Mouse (Mus musculus): ENCODE measurements around the gene Fbxl2. TPM values are rescaled to one million over a fixed set of nuclear protein-coding genes. Genes with fewer than 3 reads are reported as not detected.
"Not testable (repeated sequence)": the region's sequence is repeated elsewhere in the genome, so short reads cannot be mapped to it uniquely, and the experiment has no call there.

Gene Fbxl2
- total RNA-seq (2014; rRNA removed) (43.4 and 44.2 TPM in 2 replicates), polyA plus RNA-seq (2015; fragmentation: Nextera tagmentation; extraction: Ambion mirVana) (33.1 and 35.7 TPM in 2 replicates)

- Histone ChIP-seq H3K27me3 (ENCODE audit: insufficient read depth, low read length) (no peaks in the 10 kb centered on the region), H3K4me3 (ENCODE audit: low read depth, low read length) (no peak within 1 kb of the TSS), H3K27ac (ENCODE audit: low read depth, low read length) (no peak within 1 kb of the TSS), H3K9me3 (ENCODE audit: low read length) (no peaks in the 10 kb centered on the region), H3K4me1 (ENCODE audit: insufficient read depth, low read length) (no peaks in the 10 kb centered on the region), H3K4me2 (ENCODE audit: low read depth, low read length, poor library complexity, severe bottlenecking) (no peak within 1 kb of the TSS), H3K36me3 (ENCODE audit: insufficient read depth, low read length) (no peaks in the 10 kb centered on the region), H3K9ac (replicated peaks; ENCODE audit: low read length, poor library complexity, severe bottlenecking) (no peak within 1 kb of the TSS)
- no peak for ATAC-seq (ENCODE audit: low FRiP score)
- no peak for DNase-seq (ENCODE audit: low spot score)
- 87% methylated on average over 10 of the region's 10 CpGs for WGBS
- no peak for TF ChIP-seq CTCF (IDR thresholded peaks at IDR 0.05)
These were observed at the start of gene Fbxl2 for GRCm38 (mm10) chr9:114046028-114046427. Fbxl2 (minus strand) TSS chr9:114046191.

GRCm38 (mm10) chr9:114094854-114095253 is 48.9 kb upstream of the Fbxl2 start:
- Histone ChIP-seq H3K27ac (ENCODE audit: low read depth, low read length) (no peak overlapping the region), H3K36me3 (ENCODE audit: insufficient read depth, low read length) (no peaks in the 10 kb centered on the region), H3K9ac (replicated peaks; ENCODE audit: low read length, poor library complexity, severe bottlenecking) (no peak overlapping the region), H3K4me1 (ENCODE audit: insufficient read depth, low read length) (no peaks in the 10 kb centered on the region), H3K9me3 (ENCODE audit: low read length) (no peaks in the 10 kb centered on the region), H3K4me3 (ENCODE audit: low read depth, low read length) (no peak overlapping the region), H3K27me3 (ENCODE audit: insufficient read depth, low read length) (no peaks in the 10 kb centered on the region), H3K4me2 (ENCODE audit: low read depth, low read length, poor library complexity, severe bottlenecking) (no peak overlapping the region)
- no peak for ATAC-seq (ENCODE audit: low FRiP score)
- no peak for DNase-seq (ENCODE audit: low spot score)
- no peak for TF ChIP-seq CTCF (IDR thresholded peaks at IDR 0.05)
- WGBS: 93% methylated on average over 2 of the region's 2 CpGs

- WGBS: 13% methylated on average over 9 of the region's 9 CpGs
- ATAC-seq (ENCODE audit: low FRiP score): not testable (repeated sequence)
These were observed 46.2 kb upstream of the Fbxl2 start for GRCm38 (mm10) chr9:114092188-114092587.

GRCm38 (mm10) chr9:114088885-114089284 is 42.9 kb upstream of the Fbxl2 start:
- not testable (repeated sequence) for H3K4me2 ChIP-seq (ENCODE audit: low read depth, low read length, poor library complexity, severe bottlenecking); ATAC-seq (ENCODE audit: low FRiP score); H3K4me3 ChIP-seq (ENCODE audit: low read depth, low read length); H3K36me3 ChIP-seq (ENCODE audit: insufficient read depth, low read length); H3K27me3 ChIP-seq (ENCODE audit: insufficient read depth, low read length); DNase-seq (ENCODE audit: low spot score); H3K9ac ChIP-seq (replicated peaks; ENCODE audit: low read length, poor library complexity, severe bottlenecking); H3K27ac ChIP-seq (ENCODE audit: low read depth, low read length); H3K4me1 ChIP-seq (ENCODE audit: insufficient read depth, low read length); H3K9me3 ChIP-seq (ENCODE audit: low read length)
- WGBS: 80% methylated on average over 6 of the region's 6 CpGs

More at GRCm38 (mm10) chr9:114092188-114092587, 46.2 kb upstream of the Fbxl2 start:
- H3K36me3 ChIP-seq (ENCODE audit: insufficient read depth, low read length); H3K9ac ChIP-seq (replicated peaks; ENCODE audit: low read length, poor library complexity, severe bottlenecking); H3K4me2 ChIP-seq (ENCODE audit: low read depth, low read length, poor library complexity, severe bottlenecking); H3K27ac ChIP-seq (ENCODE audit: low read depth, low read length); H3K4me1 ChIP-seq (ENCODE audit: insufficient read depth, low read length); H3K27me3 ChIP-seq (ENCODE audit: insufficient read depth, low read length); H3K4me3 ChIP-seq (ENCODE audit: low read depth, low read length); H3K9me3 ChIP-seq (ENCODE audit: low read length): not testable (repeated sequence)
- peak; percentile 72 for DNase-seq (ENCODE audit: low spot score)
- TF ChIP-seq CTCF (IDR thresholded peaks at IDR 0.05): peak; percentile 53

GRCm38 (mm10) chr9:114087106-114087815 is 41.3 kb upstream of the Fbxl2 start:
- 76% methylated on average over 11 of the region's 11 CpGs for WGBS
- DNase-seq (ENCODE audit: low spot score): no peak
- ATAC-seq (ENCODE audit: low FRiP score): no peak

GRCm38 (mm10) chr9:114086422-114086821 is 40.4 kb upstream of the Fbxl2 start:
- H3K27me3 ChIP-seq (ENCODE audit: insufficient read depth, low read length): no peaks in the 10 kb centered on the region
- DNase-seq (ENCODE audit: low spot score) (no peak), ATAC-seq (ENCODE audit: low FRiP score) (no peak)
- WGBS: 81% methylated on average over 3 of the region's 3 CpGs
- no peak overlapping the region for H3K27ac ChIP-seq (ENCODE audit: low read depth, low read length)
- H3K4me2 ChIP-seq (ENCODE audit: low read depth, low read length, poor library complexity, severe bottlenecking): no peak overlapping the region
- H3K4me1 ChIP-seq (ENCODE audit: insufficient read depth, low read length): no peaks in the 10 kb centered on the region
- no peaks in the 10 kb centered on the region for H3K36me3 ChIP-seq (ENCODE audit: insufficient read depth, low read length)
- TF ChIP-seq CTCF (IDR thresholded peaks at IDR 0.05): no peak
- H3K9ac ChIP-seq (replicated peaks; ENCODE audit: low read length, poor library complexity, severe bottlenecking): no peak overlapping the region
- H3K9me3 ChIP-seq (ENCODE audit: low read length): no peaks in the 10 kb centered on the region
- no peak overlapping the region for H3K4me3 ChIP-seq (ENCODE audit: low read depth, low read length)

More at GRCm38 (mm10) chr9:114087106-114087815, 41.3 kb upstream of the Fbxl2 start:
- Histone ChIP-seq H3K4me2 (ENCODE audit: low read depth, low read length, poor library complexity, severe bottlenecking) (no peak overlapping the region), H3K9me3 (ENCODE audit: low read length) (no peaks in the 10 kb centered on the region), H3K27me3 (ENCODE audit: insufficient read depth, low read length) (no peaks in the 10 kb centered on the region), H3K9ac (replicated peaks; ENCODE audit: low read length, poor library complexity, severe bottlenecking) (no peak overlapping the region), H3K36me3 (ENCODE audit: insufficient read depth, low read length) (no peaks in the 10 kb centered on the region), H3K27ac (ENCODE audit: low read depth, low read length) (no peak overlapping the region), H3K4me1 (ENCODE audit: insufficient read depth, low read length) (no peaks in the 10 kb centered on the region), H3K4me3 (ENCODE audit: low read depth, low read length) (no peak overlapping the region)
- TF ChIP-seq CTCF (IDR thresholded peaks at IDR 0.05): no peak

Measured in midbrain, postnatal 0 days (tissue).